Mouse (Mus musculus) small intestine, adult 2 months (tissue): ENCODE results near the gene Foxp2.

Experiments used
- CTCF ChIP-seq: fragments of 200-500 bp; IDR thresholded peaks from 2 replicates; pipeline ENCODE4 v1.5.1; 2012; ENCODE audit warnings: low read depth, mild to moderate bottlenecking, control low read depth, inconsistent platforms, low read length, moderate library complexity, mixed read lengths; ENCODE audit not compliant: insufficient replicate concordance, insufficient read length; ENCODE audit errors: extremely low read depth
- POLR2A ChIP-seq: fragments of 200-500 bp; IDR thresholded peaks from 2 replicates; pipeline ENCODE4 v1.6.1; 2012; ENCODE audit warnings: low read depth, mild to moderate bottlenecking, control low read depth, inconsistent platforms, low read length, moderate library complexity

DNA sequence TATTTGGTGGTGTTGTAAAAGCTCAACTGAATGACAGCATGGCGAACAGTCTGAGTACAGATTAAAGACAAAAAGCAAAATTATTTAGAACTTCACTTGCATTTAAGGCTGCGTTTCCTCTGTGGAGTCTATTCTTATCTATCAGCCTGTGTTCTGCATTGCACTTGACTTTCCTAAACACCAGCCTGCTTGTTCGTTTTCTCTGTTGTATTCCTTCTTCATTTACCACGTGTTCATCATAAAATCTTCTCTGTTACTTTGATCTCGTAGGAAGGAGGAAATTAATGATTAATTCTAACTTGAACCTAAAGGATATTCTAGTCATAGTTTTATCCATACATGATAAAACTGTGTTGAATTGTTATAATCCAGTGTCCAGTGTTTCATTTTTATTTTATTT lies 392.9 kb downstream of the Foxp2 start:
- TF ChIP-seq CTCF = no peak
- no peak for TF ChIP-seq POLR2A
